Mouse (Mus musculus) monocyte, adult 2 months (primary cell): ENCODE measurements around the gene Vmn2r106.

ENCODE experiments used
- DNase-seq, 2 experiments: peaks; one replicate each; pipeline ENCODE4 v3.0.0; 2022; ENCODE audit warnings: low spot score in 2 of 2, low read depth in 1 of 2

The Vmn2r106 gene

DNA sequence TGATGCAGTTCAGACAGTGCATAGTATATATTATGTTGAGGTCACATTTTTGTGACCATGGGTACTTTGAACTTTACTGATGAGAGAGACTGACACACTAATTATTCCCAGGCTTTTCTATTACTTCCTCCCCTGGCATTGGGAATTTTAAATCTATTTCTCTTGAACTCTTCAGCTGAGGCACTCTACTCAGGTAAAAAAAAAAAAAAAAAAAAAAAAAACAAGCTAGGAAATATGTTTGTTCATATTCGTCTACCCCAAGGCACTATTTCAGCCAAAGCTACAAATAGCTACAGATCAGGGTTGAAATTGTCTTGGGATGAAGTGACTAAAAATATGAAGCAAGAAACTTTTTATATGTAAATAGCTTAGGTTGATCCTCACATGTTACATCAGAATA lies at the start of gene Vmn2r106:
TSS of gene Vmn2r106 (minus strand) at position 101 of the 400 bp plus-strand sequence.
- no peak for DNase-seq

DNA sequence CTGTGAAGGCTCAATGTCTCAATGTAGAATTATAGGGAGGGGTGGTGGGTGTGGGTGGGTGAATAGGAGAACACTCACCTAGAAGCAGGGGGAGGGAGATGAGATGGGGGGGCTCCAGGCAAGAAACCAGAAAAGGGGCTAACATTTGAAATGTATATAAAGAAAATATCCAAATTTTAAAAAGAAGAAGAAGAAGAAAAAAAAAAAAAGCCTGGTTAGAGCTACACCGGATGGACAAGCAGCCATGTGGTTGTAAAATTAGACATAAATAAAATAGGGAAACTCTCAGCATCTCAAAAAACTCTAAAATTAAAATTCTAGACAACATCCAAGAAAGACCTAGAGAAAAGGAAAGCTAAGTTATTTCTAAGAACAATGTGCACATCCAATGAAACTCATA lies 20.4 kb upstream of the Vmn2r106 start:
- no peak for DNase-seq

DNA sequence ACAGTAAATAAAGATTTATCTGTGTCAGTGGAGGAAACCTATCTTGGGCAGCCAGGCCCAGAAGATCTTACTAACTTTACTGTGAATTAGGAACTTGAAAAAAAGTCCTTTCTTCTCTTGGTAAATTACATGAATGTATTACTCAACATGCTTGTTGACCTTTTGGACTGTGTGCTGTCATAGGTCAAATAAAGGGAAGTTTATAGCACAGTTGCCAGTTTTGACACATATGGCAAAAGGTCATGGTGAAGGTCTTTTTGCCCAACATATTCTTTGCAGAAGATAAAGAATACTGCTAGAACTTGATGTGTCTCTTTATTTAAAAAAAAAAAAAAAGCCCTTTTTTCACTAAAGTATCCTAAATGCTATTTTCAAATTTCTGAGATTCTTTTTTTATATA lies 1.6 kb upstream of the Vmn2r106 start:
- no peak for DNase-seq

DNA sequence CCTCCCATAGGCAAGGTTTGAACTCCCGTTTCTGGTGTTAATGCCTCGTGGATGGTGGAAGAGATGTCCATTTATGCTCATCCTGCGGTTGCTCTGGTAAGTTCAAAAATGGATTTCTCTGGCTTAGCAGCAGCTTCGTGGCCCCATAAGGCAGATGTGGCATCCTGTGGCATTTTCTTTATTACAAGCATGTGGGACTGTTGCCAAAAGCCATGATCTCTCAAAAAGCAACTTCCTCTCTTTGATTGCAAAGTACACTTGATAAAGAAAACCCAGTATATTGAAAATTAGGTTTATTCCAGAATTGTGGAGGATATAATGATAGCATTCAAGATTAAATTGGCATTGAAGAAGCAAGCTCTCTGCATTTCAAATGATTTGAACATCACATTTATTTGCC lies 29.8 kb downstream of the Vmn2r106 start:
- no peak for DNase-seq

DNA sequence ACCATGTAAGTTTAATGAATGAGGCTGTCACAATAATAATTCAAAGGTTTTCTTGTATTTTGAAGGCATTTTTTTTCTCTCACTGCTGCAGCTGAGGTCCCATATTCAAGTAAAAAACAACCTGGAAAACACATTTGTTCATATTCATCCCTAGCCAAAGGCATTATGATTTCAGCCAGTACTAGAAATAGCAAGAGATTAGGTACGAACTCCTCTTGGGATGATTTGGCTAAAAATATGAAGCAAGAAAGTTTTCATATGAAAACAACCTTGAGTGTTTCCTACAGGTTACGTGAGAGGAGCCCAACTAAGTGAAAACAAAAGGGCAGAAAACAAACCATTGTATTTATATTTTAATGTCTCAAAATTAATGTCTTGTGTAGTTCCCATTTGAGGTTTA lies 50.4 kb downstream of the Vmn2r106 start, which contains the start of gene Vmn2r105:
TSS of gene Vmn2r105 (minus strand) at position 101 of the 400 bp plus-strand sequence.
- DNase-seq, result no peak
